Mouse (Mus musculus) cerebellum, adult 2 months (tissue): ENCODE measurements around the gene Fbxl18.

Source experiments
- CTCF ChIP-seq: fragments of 200-500 bp; IDR thresholded peaks from 2 replicates; pipeline ENCODE4 v1.5.1; 2011; ENCODE audit warnings: low read depth, mild to moderate bottlenecking, control low read depth, low read length, moderate library complexity, borderline replicate concordance; ENCODE audit not compliant: insufficient read depth
- POLR2A ChIP-seq: fragments of 200-500 bp; IDR thresholded peaks from 2 replicates; pipeline ENCODE4 v1.6.1; 2011; ENCODE audit warnings: low read length, control low read depth, borderline replicate concordance; ENCODE audit not compliant: insufficient read depth

DNA sequence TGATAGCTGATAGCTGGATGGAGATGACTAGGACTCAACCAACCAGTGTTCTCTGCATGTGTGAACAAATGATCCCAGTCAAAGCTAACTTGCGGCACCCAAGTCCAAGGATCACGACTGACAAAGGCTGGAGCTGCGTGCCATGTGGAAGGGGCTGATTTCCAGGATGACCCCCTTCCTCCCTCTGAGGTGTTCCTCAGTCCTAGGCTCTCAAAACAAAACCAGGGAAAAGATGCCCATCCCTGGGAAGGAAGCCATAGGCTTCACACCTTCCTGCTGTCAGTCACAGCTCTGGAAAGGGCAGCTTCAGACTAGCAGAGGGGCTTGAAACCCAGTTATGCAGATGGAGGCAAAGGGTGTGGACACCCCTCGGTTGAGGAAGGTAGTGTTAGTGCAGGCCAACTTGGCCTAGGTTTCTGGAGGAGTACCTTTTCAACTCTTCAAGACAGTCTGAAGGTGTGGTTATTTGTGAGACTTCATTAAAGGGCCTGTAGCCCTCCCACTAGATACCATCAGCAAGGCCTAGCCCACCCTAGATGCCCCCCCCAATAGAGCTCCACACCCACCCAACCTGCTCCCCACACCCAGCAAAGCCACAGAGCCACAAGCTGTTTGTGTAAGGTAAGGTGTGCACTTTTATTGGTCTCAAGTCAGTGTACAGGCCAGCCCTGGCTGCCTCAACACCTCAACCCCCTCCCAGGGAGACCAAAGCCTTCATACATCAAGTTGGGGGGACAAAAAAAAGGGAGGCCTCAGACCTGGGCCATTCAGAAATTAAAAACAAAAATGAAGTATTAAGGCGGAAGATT, 7.5 kb upstream of the Fbxl18 start:
- no peak for TF ChIP-seq CTCF
- no peak for TF ChIP-seq POLR2A
